Mouse (Mus musculus): Measurements from ENCODE around the gene Armc9.

The Armc9 gene

GRCm38 (mm10) chr1:86225195-86225594 is 70.6 kb downstream of the Armc9 start:
- DNase-seq (ENCODE audit: low read depth, low spot score): peak; percentile 28

- no peak for DNase-seq (ENCODE audit: low read depth, low spot score)
Observed at GRCm38 (mm10) chr1:86228653-86229052, 74.1 kb downstream of the Armc9 start.

- no peak for DNase-seq (ENCODE audit: low read depth, low spot score)
Observed at GRCm38 (mm10) chr1:86229184-86229829, 74.7 kb downstream of the Armc9 start.

GRCm38 (mm10) chr1:86232631-86233030 is 78.1 kb downstream of the Armc9 start:
- DNase-seq (ENCODE audit: low read depth, low spot score): no peak

DNA sequence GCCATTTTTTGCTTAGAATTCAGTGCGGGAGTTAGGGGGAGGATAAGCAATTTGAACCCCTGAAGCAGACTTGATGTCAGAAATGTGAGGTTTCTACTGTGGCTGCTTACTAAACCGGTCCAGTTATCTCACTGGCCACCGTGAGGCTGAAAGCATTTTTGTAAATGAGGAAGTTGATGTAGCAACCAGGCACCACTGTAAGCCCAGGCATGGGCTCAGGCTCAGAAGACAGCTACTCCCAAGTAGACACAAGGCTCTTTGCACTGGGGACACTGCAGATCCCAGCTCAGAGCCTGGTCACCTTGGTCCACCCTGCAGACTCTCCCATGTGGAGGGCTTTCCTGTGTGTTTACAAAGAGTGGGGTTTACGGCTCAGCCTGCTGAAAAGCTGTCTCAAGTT is 79.2 kb downstream of the Armc9 start:
- DNase-seq (ENCODE audit: low read depth, low spot score): no peak

- no peak for DNase-seq (ENCODE audit: low read depth, low spot score)
Observed at GRCm38 (mm10) chr1:86235118-86235517, 80.5 kb downstream of the Armc9 start.

DNA sequence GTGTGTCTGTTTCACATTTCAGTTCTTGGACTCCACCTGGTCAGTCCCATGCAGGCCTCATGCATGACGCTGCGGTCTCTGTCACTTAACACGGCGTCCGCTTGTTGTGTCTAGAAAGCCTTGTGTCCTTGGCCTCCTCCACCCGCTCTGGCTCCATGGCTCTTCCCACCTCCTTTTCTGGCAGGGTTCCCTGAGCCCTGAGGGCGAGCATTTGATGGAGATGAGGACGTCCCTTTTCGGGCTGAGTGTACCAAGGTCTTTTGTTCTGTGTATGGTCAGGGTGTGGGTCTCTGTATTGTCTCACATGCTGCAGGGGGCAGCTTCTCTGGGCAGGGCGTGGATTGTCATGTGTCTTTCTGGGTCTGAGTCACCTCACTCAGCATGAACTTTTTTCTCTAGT is 81.9 kb downstream of the Armc9 start:
- peak; percentile 90 for DNase-seq (ENCODE audit: low read depth, low spot score)

GRCm38 (mm10) chr1:86239010-86239409 is 84.4 kb downstream of the Armc9 start:
- DNase-seq (ENCODE audit: low read depth, low spot score): no peak

GRCm38 (mm10) chr1:86239871-86240270 is 85.3 kb downstream of the Armc9 start:
- no peak for DNase-seq (ENCODE audit: low read depth, low spot score)

DNA sequence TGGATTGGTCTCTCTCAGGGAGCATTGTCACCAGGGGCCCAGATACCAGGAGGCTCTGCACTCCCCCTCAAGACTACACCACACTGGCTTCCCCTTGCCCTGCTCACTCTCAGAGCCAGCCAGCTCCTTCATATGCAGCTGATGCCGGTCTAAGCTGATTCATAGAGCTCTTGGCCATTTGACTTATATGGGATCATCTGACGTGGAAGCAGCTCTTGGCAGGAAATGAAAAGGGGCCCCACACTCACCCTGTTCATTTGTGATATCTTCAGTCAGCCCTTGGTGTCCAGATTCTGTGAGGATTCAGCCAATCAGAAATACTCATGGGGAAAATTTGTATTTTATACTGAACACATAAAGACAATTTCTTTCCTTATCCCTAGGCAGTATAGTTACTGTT is 86.4 kb downstream of the Armc9 start:
- no peak for DNase-seq (ENCODE audit: low read depth, low spot score)

- no peak for DNase-seq (ENCODE audit: low read depth, low spot score)
Observed at GRCm38 (mm10) chr1:86243490-86243889, 88.9 kb downstream of the Armc9 start.

- no peak for DNase-seq (ENCODE audit: low read depth, low spot score)
Observed at GRCm38 (mm10) chr1:86245301-86246085, 90.9 kb downstream of the Armc9 start.

DNA sequence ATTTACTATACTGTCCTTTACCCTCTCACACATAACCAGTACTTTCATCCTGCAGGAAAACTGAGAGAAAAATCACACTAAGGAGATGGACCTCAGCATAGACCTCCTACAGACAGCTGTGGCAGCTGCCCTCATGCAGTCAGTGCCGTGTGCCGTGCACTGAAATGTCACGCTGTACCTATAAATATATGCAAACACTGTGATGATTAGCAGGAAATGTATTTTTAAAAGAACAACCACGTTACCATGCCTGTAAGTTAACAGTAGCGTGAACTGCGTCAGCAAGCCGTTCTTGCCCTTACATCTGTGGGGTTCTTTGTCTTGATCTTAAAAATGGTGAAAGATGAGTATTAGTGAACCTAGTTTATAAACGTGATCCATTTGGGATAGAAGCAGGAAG is 98.8 kb downstream of the Armc9 start:
- no peak for DNase-seq (ENCODE audit: low read depth, low spot score)

- no peak for DNase-seq (ENCODE audit: low read depth, low spot score)
Observed at GRCm38 (mm10) chr1:86256311-86256710, 101.7 kb downstream of the Armc9 start.

DNA sequence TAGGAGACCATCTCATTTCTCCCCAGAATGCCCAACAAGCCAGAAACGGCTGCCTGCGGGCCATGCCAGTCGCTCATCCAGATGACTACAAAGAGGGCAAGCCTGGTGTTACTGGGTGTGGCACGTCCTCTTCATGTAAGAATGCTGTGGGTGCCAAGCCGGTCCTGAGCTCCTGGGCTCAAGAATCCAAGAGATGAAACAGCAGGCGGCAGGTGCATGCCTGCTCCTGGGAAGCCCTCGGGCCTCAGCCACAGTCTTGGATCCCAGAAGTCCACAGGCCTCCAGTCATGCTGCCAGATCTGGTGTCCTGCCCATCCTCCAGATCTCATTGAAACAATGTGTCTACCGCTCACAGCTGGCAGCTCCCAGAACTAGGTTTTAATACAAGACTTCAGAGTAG is 102.6 kb downstream of the Armc9 start:
- DNase-seq (ENCODE audit: low read depth, low spot score): no peak

- no peak for DNase-seq (ENCODE audit: low read depth, low spot score)
Observed at GRCm38 (mm10) chr1:86258171-86258824, 103.7 kb downstream of the Armc9 start.

- DNase-seq (ENCODE audit: low read depth, low spot score): no peak
Observed at GRCm38 (mm10) chr1:86263564-86264339, 109.2 kb downstream of the Armc9 start.

GRCm38 (mm10) chr1:86265060-86265459 is 110.5 kb downstream of the Armc9 start:
- no peak for DNase-seq (ENCODE audit: low read depth, low spot score)

- DNase-seq (ENCODE audit: low read depth, low spot score): no peak
Observed at GRCm38 (mm10) chr1:86268492-86269189, 114.1 kb downstream of the Armc9 start.

- no peak for DNase-seq (ENCODE audit: low read depth, low spot score)
Observed at GRCm38 (mm10) chr1:86269190-86269508, 114.6 kb downstream of the Armc9 start.

- DNase-seq (ENCODE audit: low read depth, low spot score): no peak
Observed at GRCm38 (mm10) chr1:86271707-86272106, 117.1 kb downstream of the Armc9 start.

DNA sequence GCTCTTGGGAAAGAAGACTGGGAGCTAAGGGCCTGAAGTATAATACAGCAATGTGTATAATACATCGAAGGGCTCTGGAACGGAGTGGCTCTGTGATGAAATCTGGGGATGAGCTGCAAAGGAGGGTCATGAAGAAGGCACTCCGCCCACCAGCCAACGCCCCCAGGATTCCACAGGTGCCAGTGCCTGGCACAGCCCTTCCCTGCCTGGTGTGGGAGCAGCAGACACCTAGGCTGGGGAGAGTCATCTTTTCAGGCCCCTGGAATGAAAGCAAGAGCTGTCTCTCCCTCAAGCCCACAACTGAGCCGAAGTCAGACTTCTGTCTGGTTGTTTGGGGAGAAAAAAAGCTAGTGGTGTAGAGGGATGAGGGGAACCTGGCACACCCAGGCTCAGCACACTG is 122.5 kb downstream of the Armc9 start:
- DNase-seq (ENCODE audit: low read depth, low spot score): no peak

Data from ES-CJ7 (cell line).